Mouse (Mus musculus): Measurements from ENCODE around the gene Slc22a29.
"Not testable (repeated sequence)": the region's sequence is repeated elsewhere in the genome, so short reads cannot be mapped to it uniquely, and the experiment has no call there.

The Slc22a29 gene

DNA sequence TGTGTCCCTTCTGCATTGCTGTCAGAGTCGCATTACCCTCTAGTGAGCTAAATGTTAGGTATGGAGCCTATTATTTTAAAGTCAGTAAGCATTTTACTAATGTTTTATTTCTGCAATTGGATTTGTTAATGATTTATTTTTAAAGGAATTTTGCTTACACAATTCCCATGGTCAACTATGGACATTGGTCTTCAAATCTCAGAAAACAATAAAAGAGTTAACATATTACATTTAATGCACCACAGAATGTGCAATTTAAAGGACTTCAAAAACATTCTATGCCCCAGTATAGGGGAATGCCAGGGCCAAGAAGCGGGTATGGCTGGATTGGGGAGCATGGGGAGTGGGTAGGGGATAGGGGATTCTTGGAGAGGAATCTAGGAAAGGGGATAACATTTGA is at the start of gene Slc22a29:
Gene Slc22a29, minus strand, starts transcription at position 101 of the 400 bp plus-strand sequence.
- DNase-seq = no peak

DNA sequence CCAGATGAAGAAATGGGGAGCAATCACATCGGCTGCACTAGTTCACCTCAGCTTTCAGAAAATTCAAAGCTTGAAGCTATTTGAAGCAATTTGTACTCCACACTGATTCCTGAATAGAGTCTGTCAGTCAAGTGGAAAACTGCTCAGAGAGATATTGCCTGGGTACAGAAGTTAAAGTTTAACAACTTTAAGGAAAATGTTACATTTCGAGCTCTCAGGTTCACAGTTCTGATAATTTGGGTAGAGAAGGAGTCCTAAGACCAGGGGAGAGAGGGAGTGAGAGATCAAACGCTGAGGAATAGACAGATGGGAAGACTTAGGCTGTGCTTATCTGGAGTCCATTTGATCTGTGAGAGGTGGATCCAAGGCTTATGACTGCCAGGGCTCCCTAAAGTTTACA is 46.6 kb upstream of the Slc22a29 start:
- no peak for DNase-seq

DNA sequence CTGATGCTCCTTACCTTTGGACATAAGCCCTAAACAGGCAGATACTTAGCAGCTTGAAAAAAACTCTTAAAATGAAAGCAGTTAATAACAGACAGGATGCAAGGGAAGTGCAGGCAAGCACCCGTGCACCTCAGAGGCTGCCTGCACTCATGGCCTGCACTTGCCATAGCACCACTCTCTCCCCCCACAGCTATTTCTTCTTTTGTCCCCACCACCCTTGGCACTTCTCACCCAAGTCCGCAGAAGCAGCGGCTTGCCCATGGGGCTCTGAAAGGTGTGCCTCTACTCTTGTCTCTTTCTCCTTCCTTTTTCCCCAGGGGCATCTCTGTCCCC is 34.0 kb upstream of the Slc22a29 start:
- no peak for DNase-seq

DNA sequence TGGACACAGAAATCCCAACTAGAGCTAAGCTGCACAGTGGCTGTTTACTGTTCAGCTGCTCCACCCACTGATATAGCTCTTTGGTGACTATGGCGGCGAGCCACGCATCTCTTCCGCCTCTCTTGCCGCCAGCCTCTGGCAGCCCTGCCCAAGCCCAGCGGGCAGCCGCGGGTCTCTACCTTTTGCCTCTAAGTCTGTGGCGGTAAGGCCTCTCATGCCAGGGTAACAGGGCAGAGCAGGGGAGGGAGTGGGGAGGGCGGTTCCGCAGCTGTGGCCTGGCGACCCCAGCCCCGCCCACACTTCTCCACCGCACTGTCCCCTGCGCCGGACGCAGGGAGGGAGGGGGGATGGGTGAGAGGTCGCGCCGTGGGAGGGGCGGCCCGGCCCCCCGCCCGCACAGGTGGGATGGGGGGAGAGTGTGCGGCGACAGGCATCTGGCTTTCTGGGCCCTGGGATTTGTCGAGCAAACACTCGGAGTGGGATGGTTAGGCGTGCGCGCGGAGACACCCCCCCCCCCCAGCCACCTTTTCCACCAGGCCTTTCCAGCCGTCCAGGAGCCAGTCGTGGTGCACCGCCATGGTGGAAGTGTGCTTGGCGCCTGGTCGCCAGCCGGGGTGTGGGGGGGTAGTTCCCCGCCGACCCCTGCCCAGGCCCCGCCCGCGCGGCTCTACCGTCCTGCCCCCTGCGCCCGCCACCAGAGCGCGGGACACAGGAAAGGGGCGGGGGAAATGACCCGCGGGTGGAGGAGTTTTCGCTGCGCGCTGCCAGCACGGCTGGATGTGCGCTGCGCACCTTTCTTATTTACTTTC is 33.4 kb upstream of the Slc22a29 start:
- peak; percentile 7 for DNase-seq

DNA sequence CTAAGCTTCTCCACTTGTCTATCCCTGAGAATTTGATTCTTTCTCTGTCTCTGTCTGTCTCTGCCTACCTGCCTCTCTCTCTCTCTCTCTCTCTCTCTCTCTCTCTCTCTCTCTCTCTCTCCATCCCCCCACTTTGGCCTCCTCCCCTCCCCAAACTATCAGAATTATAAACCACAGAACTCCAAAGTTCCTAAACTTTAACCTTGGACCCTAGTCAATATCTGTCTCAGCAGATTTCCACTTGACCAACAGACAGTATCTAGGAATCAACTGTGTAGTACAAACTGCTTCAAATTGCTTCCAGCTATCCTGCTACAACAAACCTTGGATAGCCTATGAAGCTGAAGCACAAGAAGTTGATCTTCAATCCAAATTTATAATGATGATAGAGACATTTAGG is 10.2 kb upstream of the Slc22a29 start:
- DNase-seq = no peak

DNA sequence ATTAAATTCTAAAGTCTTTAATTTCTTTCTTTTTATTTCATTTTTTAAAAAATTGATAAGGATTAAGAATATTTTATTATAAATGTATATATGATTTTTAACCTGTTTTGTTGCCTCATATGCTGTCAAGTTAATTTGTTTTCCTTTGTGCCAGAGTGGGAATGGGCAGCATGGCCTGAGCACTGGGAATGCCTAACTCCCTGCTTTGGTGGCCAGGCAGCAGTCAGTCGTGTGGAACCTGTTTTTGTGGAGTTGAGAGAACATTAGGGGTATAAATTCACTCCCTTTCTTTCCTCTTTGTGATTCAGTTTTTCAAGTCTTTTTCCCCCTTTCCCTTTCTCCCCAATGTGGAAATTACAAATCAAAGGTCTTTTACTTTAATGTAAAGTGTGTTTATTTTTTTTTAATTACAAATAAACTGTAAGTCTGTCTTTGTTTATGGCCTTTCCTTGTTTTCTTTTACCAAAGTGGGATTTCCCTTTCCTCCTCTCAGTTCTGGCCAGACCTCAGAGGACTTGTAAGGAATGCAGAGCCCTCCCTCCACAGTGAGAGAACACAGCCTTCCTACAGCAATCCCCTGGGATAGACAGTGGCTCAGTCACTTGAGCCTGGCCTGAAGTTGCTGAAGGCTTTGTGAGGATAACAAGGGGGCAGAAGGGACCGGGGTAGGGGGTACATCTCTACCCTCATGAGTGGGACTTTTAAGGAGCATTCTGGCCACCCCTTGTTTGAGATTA is 69.7 kb downstream of the Slc22a29 start:
- no peak for DNase-seq

DNA sequence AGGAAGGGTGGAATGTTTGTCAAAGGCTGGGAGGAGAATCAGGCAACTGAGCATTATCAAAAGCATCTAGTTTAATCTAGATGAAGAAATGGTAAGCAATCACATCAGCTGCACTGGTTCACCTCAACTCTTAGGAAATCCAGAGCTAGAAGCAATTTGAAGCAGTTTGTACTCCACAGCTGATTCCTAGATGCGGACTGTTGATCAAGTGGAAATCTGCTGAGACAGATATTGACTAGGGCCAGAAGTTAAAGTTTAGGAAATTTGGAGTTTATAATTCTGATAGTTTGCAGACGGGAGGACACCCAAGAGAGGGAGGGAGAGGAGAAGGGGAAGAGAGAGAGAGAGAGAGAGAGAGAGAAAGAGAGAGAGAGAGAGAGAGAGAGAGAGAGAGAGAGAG is 76.0 kb downstream of the Slc22a29 start:
- not testable (repeated sequence) for DNase-seq

DNA sequence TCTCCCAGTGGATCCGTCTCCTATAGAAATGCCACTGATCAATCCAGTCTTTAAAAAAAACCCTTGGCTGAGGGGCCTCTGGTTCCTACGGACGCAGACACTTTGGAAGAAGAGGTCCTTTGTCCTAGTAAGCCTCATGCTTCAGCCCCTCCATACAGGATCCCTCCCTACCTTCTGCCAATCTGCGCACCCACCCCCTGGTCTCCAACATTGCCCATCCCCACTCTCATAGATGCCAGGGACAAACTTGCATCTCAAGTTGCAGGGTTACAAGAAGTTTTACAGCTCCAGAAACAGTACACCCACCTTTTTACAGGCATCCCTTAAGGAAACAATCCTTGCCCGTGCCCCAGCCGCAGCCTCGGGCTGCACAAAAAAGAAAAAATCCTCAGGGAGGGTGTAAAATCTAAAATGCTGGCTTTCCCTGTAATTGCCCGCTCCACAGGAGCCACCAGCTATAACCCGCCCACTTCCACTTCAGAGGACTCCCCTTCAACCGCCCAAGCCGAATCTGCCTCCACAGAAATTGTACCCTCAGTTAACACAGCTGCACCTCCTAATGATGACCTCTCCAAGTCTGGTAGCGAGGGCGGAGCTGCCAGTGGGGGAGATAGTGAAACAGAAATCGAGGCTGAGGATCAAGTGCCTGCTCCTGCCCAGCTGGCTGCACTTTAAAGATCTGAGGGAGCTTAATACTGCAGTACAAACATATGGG is 84.4 kb downstream of the Slc22a29 start:
- not testable (repeated sequence) for DNase-seq

DNA sequence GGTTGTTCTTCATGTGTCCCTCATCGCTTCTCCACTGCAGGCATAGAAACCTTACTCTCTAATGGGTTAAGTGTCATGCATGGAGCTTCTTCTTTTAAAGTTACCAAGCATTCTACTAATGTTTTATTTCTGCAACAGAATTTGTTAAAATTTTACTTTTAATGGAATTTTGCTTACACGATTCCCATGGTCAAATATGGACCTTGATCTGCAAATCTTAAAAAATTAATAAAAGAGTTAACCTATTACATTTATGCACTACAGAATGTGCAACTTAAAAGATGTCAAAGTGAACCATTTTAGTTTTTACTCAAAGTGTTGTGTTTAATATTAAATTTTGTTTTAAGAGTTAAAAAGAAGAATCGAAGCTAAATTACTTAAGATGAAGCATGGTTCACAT is 86.8 kb downstream of the Slc22a29 start, which contains the start of gene Slc22a28:
Gene Slc22a28, minus strand, starts transcription at position 102 of the 400 bp plus-strand sequence.
- DNase-seq = not testable (repeated sequence)
